Mouse (Mus musculus) mouse embryonic stem cell (cell line): ENCODE measurements around the gene Wasl.

Experiments used
- in situ Hi-C, 2 experiments: fragments of 300-500 bp; cut with MboI; formaldehyde crosslinking; loops; 1 replicate in 1 of 2; 3 replicates in 1 of 2; pipeline ENCODE4 v1.14.3; 2019 to 2020; ENCODE audit warnings: low sequenced_read_pairs in 2 of 2, low pct_unique_long_range_greater_than_20kb in 1 of 2, mixed read lengths in 1 of 2; ENCODE audit not compliant: unreplicated experiment in 1 of 2

Gene Wasl

GRCm38 (mm10) chr6:24573319-24573718, 91.5 kb downstream of the Wasl start:
- in situ Hi-C loops, result no loop called here

- in situ Hi-C loops, result no loop called here
Observed at GRCm38 (mm10) chr6:24572431-24572830, 92.4 kb downstream of the Wasl start.

GRCm38 (mm10) chr6:24571126-24571525, 93.7 kb downstream of the Wasl start:
- in situ Hi-C loops, result no loop called here

- in situ Hi-C loops, result no loop called here
Observed at GRCm38 (mm10) chr6:24570278-24570677, 94.5 kb downstream of the Wasl start.

GRCm38 (mm10) chr6:24569711-24570110, 95.1 kb downstream of the Wasl start:
- in situ Hi-C loops, result no loop called here

- in situ Hi-C loops, result no loop called here
Observed at GRCm38 (mm10) chr6:24568963-24569362, 95.8 kb downstream of the Wasl start.

DNA sequence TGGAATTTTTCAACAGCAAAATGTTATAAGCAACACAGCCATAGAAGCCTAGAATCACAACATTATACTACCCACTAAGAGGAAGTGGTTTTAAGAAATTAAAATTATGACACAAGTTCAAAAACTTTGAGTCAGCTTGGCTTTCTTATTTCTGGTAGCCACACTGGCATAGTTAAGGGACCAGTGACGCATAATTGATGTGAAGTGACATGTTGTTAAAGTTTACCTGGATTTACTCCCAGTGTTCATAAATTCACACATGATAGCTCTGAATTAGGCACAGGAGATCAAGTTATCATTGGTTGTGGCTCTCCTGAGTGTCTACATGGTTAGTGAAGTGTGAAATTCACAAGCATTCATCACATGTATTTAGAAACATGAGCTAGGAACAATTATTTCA, 99.9 kb downstream of the Wasl start:
- in situ Hi-C loops, result no loop called here

DNA sequence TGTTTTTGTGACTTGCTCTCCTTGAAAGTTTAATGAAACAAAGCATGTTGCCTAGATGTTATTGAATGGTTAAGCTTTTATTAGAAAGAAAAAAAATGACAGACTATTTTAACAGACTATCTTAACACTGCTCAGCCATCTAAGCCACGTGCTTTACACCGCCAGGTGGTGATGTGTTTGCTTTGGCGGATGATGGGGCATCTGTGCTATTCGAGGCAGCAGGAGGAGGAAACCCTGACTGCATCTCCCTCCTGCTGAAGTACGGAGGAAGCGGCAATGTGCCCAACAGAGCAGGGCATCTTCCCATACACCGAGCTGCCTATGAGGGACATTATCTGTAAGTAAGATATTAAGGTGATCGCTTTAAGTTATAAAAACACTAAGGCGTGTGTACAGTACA, 100.7 kb downstream of the Wasl start:
- in situ Hi-C loops, result no loop called here
